Mouse (Mus musculus): ENCODE results near the gene Cox6a1.

DNA sequence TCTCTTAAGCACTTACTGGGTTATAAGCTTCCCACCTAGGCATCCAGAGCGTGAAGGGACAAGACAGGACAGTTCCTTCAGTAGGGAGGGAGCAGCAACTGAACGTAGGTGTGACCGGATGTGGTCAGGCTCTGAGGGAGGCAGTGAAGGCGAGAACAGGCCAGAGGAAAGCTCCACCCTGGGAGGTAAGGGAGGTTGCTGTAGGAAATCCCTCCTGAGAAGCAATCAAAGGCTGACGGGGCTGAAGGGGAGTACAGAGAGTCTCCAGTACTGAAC, 35.2 kb downstream of the Cox6a1 start:
- TF ChIP-seq CTCF (IDR thresholded peaks at IDR 0.05; ENCODE audit: extremely low read depth, insufficient read length, insufficient replicate concordance, low read depth, low read length) (no peak), POLR2A (IDR thresholded peaks at IDR 0.05; ENCODE audit: low read depth, low read length) (no peak)

All from small intestine, adult 2 months (tissue).